Mouse (Mus musculus) G1E-ER4 (cell line): ENCODE results near the gene Lta. TPM values are rescaled to one million over a fixed set of nuclear protein-coding genes. Genes with fewer than 3 reads are reported as not detected.

Experiments
- GATA1 ChIP-seq: IDR thresholded peaks from one replicate; pipeline ENCODE4 v1.8.0; 2012; ENCODE audit warnings: low read length, inconsistent platforms
- polyA plus RNA-seq: library from polyadenylated mRNA; stranded (reverse); fragments of >175 nt; gene quantifications from 2 replicates; pipeline ENCODE4 v1.2.3, GENCODE M21; 2012

Gene Lta
- polyA plus RNA-seq, 1 experiment, result not detected

DNA sequence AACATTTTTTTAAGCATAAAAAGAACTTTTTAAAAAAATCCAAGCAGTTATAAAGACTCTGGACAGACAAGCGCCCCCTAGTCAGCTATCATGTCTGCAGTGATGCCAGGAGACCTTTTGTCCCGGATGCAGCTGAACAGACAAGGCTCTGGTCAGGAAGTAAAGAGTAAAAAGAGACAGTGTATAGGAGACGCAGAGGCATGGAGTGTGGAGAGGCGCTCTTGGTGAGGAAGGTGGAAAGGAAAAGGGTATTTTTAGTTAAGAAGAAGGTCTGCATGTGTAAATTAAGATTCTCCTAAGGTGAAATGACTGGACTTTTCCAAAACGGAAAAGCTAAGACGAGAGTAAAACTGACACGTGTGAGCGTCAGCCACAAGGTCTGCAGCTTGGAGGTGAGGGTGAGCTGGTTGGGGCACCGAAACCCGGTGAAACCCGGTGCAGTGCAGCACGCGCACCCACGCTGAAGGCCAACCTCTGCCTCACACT, 21.5 kb upstream of the Lta start:
- no peak for TF ChIP-seq GATA1

DNA sequence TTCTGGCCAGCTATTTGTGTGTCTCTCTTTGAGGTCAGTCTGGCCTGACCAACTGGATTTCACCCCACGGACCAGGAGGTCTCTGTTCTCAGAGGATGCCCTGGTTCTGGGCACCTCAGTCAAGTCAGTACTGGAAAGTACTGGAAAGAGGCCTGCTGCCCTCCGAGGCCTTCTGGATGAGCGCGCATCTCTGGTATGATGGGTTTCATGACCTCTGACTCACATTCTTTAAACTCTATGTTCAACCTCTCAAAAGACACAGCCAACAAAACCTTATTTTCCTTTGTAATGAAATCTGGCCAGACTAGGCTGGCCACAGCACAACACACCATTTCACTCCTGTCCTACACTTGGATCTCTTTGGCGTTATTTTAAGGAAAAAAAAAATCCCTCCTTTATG, 20.3 kb upstream of the Lta start:
- TF ChIP-seq GATA1, result no peak

DNA sequence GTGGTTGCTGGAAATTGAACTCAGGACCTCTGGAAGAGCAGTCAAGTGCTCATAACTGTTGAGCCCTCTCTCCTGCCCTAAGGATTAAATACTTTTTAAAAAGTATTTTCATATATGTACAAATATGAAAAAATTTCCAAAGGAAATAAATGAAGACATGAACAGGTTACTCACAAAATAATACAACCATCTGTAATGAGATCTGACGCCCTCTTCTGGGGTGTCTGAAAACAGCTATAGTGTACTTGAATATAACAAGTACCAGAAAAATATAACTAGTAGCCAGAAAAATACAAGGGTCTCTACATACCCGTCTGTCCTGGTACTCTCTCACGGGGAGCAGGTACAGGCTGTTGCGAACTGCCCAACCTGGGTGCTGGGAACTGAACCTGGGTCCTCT, 19.5 kb upstream of the Lta start:
- no peak for TF ChIP-seq GATA1

DNA sequence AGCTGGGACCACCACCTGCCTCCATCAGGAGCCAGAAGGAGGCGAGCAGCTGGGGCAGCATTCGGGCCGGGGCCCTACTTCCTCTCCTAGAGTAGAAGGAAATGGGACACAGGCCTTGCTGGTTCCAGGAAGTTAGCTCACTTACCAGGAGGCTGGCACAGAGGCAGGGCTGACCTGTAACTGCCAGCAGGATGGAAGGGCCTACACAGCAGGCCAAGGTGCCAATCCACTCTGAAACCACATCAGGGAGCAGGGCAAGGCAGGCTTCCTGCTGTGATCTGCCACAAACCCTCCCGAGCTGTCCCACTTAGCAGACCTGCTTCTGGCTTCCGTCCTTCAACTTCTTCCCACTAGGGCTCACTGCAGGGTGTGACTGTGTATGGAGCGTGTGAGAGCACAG, 17.1 kb upstream of the Lta start:
- TF ChIP-seq GATA1, result no peak

DNA sequence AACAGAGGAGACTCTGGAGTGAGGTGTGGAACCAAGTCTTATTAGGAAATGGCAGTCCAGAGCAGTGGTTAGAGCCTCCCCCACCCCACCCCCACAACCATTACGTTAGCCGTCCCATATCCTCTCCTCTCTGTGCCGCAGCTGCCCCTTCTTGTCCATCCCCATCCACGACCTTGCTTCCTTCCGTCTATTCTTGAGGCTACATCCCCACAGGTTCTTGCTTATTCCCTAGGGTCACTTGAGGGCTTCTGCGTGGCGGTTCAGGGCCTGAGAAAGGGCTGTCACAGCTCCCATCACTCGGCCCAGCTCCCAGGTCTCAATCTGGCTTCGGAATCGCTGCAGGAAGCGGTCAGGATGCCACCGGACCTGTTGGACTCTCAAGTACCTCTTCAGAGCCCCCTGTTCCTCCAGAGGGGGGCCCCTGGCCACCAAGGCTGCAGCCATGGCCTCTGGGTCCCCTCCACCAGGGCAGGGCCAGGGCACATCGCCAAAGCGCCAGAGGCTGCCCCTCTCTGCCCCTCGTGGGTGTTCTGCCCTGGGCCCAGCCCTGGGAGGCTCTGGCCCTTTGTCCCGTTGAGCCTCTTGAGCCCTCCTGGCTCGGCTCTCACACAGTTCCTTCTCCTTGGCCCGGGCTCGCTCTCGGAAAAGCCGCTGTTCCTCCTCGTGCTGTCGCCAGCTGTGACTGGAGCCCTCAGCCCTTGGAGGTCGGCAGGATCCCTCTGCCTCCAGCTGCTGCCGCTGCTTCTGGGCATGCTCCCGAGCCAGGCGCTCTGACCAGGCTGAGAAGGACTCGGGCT, 15.2 kb upstream of the Lta start, which contains the start of gene Gm16181:
Gene Gm16181 (plus strand): TSS at position 679 of the 797 bp plus-strand sequence.
- TF ChIP-seq GATA1, result no peak

GRCm38 (mm10) chr17:35219601-35220041, 14.5 kb upstream of the Lta start:
- no peak for TF ChIP-seq GATA1

DNA sequence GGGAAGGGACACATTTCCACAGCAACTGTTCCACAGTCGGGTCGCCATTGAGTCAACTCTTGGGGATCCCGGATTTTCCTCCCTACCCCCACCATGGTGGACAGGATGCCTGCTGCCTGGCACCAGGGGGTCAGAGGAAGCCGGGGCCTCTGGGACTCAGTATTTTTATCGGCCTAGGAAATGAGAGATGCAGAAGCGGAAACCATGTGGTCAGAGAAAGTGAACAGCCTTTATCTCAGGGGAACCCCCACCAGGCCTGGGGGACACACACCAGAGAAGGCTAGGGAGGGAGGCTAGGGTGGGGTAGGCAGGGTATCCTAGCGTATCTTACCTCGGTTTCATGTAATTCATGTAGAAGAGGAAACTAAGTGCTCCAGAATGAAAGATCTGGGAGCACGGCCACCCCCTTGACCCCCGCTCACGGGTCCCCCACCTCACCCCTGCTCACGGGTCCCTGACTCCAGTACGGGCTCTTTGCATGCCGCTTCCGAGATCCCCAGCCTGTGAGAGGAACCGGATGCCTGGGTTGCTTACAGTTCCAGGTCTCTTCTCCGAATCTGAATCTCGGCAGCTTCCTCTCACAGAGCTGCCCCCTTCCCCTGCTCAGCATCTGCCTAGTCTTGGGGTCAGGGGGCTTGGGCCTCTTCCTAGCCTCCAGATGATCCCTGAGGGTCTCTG, 13.5 kb upstream of the Lta start:
- TF ChIP-seq GATA1, result no peak

DNA sequence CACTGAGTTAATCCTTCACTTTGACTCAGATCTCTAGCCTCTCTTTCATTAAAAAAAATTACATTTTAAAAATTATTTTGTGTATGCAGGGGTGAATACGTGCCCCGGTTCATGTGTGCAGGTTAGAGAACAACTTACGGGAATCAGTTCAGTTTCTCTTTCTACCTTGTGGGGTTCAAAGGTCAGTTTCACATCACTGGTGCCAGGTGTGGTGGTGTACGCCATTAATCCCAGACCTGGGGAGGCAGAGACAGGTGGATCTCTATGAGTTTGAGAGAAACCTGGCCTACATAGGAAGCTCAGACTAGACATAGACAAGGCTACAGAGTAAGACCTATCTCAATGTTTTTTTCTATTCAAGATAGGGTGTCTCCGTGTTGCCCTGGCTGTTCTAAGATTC, 7.9 kb upstream of the Lta start:
- no peak for TF ChIP-seq GATA1

GRCm38 (mm10) chr17:35210593-35210992, 5.4 kb upstream of the Lta start:
- TF ChIP-seq GATA1, result no peak

DNA sequence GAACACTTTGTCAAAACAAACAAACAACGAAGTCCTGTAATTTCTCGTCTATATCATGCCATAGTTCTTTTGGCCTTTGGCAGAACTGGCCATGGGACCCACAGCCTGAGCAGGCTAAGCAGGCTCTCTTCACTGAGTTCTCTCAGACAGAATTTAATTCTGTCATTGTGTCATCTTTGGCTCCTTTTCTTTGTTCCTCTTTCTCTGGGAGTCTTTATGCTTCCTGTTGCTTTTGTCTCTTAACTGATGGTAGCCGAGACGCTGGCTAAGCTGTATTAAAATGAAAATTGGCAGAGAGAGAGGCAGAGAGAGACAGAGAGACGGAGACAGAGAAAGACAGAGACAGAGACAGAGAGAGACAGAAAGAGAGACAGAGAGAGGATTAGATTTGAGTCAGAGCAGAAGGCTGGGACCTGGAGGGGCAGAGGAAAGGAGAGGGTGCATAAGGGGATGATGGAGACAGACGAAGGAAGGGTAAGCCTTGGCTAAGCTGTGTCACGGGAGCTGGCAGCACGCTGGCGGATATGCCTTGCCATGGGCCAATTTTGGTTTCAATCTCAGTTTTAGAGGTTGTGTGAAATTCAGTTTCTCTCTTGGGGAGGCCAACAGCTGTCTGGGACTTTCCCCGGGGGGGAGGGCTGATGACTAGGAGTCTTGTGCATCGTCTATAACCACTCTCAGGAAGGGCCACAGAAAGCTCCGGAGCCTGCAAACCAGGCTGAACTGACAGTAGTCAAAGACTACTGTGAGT, 4.8 kb upstream of the Lta start:
- no peak for TF ChIP-seq GATA1

GRCm38 (mm10) chr17:35205380-35205769, 224 bp upstream of the Lta start:
- TF ChIP-seq GATA1, result no peak

DNA sequence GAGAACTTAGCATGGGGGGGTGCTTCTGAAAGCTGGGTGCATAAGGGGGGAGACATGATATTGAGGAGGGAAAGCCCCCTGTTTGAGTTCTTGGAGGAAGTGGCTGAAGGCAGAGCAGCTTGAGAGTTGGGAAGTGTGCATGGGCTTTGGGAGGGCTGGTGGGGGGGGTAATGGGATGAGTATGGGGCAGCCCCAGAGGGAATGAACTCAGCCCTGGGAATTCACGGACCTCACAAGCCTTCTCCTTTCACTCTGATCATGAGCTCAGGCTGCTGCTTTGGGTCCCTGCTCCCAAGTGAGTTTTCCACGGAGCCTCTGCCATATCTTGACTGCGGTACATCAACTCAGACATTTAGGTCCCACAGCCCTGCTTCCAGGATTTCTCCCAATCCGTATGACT, 2.7 kb downstream of the Lta start:
- TF ChIP-seq GATA1, result no peak

DNA sequence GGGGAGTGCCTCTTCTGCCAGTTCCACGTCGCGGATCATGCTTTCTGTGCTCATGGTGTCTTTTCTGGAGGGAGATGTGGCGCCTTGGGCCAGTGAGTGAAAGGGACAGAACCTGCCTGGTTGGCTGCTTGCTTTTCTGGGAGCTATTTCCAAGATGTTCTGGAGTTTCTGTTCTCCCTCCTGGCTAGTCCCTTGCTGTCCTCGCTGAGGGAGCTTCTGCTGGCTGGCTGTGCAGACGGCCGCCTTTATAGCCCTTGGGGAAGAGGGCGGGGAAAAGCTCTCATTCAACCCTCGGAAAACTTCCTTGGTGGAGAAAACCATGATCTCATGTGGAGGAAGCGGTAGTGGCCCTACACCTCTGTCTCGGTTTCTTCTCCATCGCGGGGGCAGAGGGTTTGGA, 3.4 kb downstream of the Lta start, which contains the start of gene Tnf:
Gene Tnf (minus strand): TSS at position 221 of the 400 bp plus-strand sequence.
- TF ChIP-seq GATA1, result no peak

DNA sequence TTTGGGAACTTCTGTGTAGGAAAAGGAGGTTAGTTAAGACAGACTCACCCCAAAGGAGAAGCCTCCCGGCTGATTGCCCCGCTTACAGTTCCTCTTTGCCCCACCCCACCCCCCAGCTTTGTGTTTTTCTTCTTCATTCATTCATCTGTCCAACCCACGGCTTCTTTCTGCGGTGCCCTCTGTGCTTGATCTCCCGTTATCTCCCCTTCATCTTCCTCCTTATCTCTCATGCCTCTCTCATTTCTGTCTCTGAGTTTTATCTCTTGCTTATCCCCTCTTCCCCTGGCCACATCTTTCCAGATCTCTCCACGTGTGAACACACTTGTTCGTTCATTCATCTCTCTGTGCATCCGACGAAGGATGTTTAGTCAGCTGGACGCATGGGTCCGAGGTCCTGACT, 4.0 kb downstream of the Lta start:
- no peak for TF ChIP-seq GATA1

- TF ChIP-seq GATA1, result no peak
These were observed 4.8 kb downstream of the Lta start for GRCm38 (mm10) chr17:35200398-35200797.

GRCm38 (mm10) chr17:35198946-35199345, 6.2 kb downstream of the Lta start:
- no peak for TF ChIP-seq GATA1
